Mouse (Mus musculus) hindbrain, embryonic 10.5 days (tissue): Measurements from ENCODE around the gene Ncapd3. TPM values are rescaled to one million over a fixed set of nuclear protein-coding genes. Genes with fewer than 3 reads are reported as not detected.

Experiments
- DNase-seq: peaks from one replicate; pipeline ENCODE4 v3.0.0-alpha.2; 2017; ENCODE audit warnings: low spot score
- H3K27ac ChIP-seq: fragments of 300-500 bp; sonication (generic); 2 replicates; pipeline ENCODE4 v1.5.1; 2016; ENCODE audit warnings: mild to moderate bottlenecking, moderate library complexity
- H3K27me3 ChIP-seq: fragments of 300-500 bp; sonication (generic); 2 replicates; pipeline ENCODE4 v1.6.1; 2016; ENCODE audit warnings: mild to moderate bottlenecking; ENCODE audit not compliant: poor library complexity, insufficient read depth, severe bottlenecking
- H3K36me3 ChIP-seq: fragments of 300-500 bp; sonication (generic); 2 replicates; pipeline ENCODE4 v1.6.1; 2016; ENCODE audit warnings: mild to moderate bottlenecking, moderate library complexity
- H3K4me1 ChIP-seq: fragments of 300-500 bp; sonication (generic); replicated peaks from 2 replicates; pipeline ENCODE4 v1.6.1; 2016; ENCODE audit warnings: mild to moderate bottlenecking
- H3K4me3 ChIP-seq: fragments of 300-500 bp; sonication (generic); 2 replicates; pipeline ENCODE4 v1.5.1; 2016; ENCODE audit warnings: mild to moderate bottlenecking, moderate library complexity
- H3K9me3 ChIP-seq: fragments of 300-500 bp; sonication (generic); 2 replicates; pipeline ENCODE4 v1.6.1; 2016; ENCODE audit warnings: mild to moderate bottlenecking, moderate library complexity
- WGBS: fragments of 180-500 bp; shearing (Covaris S2); methylation state at CpG from one replicate; pipeline ENCODE4 v1.1.7; 2016; 5-methylcytosine and 5-hydroxymethylcytosine counted together
- polyA plus RNA-seq: library from polyadenylated mRNA; unstranded; fragments of >200 nt; fragmentation: Nextera tagmentation; extraction: Ambion mirVana; gene quantifications from 2 replicates; pipeline ENCODE4 v1.2.1, GENCODE M21; 2016

Ncapd3 gene
- 28.8 and 36.5 TPM in 2 replicates for polyA plus RNA-seq

DNA sequence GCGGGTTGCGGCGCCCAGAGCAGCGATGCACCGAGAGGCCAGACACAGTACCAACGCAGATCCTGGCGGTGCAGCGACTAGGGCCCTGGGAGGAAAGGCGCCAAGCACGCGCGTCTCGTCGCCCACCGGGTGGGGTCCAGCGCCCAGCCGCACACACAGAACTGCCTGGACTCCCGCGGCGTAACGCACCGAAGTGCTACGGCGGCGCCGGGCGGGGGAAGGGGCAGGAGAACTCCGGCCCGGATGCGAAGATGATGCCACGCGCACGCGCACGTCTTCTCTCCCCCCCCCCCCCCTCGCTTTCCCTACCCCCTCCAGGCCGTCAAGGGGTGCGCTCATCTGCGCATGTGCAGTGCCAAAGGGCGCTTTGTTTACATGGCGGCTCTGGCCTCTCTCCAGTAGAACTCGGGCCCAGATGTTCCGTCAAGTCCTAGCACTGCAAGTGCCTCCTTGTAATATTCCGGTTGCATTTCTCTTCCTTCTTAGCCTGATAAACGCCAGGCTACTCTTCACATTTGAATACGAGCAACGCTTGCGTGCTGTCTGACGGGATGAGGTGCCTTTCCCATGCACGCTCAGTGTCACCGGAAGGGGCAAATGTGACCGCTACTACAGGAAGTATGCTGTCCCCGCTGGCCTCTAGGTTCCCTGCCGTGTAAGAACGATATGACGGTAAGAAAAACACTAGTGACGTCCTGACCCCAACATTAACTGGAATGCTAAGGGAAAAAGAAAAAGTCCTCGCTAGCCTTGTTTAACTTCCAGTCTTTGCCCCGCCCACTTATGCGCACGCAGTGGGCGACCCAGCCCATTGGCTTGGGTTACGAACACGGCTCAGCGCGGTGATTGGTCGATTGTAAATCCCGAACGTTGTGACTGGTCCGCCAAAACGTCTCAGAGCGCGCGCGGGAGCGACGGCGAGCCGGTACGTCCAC lies at the start of gene Ncapd3, which contains the start of gene Vps26b:
Gene Ncapd3, plus strand, starts transcription at position 348 of the 935 bp plus-strand sequence.
Gene Vps26b, minus strand, starts transcription at position 238 of the 935 bp plus-strand sequence.
- peak; percentile 96 for DNase-seq
- under 1% methylated on average over 80 of the region's 80 CpGs for WGBS
- Histone ChIP-seq H3K27ac (peak within 1 kb of the TSS; percentile 96), H3K36me3 (peaks cover 4% of the 10 kb centered on the region; the same call in 1 of the 2 replicates), H3K9me3 (no peaks in the 10 kb centered on the region), H3K4me1 (peaks cover 43% of the 10 kb centered on the region), H3K4me3 (peak within 1 kb of the TSS; percentile 98), H3K27me3 (no peaks in the 10 kb centered on the region)

DNA sequence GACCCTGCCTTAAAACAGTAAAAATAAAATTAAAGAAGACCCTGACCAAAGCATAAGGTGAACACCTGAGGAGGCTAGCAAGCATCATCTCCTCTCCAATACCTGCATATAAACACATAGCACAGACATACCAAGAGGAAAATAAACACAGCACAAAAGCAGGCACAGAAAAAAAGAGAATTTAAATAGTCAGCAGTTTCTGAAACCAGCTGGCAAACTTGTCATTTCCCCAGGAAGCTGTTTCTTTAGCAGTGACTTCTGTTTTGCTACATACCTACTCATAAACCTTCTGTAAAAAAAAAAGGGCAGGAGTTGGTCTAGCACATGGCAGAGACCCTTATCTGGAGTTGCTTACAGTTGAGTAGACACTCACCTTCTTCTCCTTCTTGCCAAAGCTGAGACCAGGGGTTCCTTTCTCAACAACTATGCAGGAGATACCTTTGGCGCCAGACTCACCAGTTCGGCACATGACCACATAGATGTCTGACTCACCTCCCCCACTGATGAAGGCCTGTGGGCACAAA lies 44.8 kb upstream of the Ncapd3 start:
- Histone ChIP-seq H3K4me3 (no peak overlapping the region), H3K36me3 (peaks cover 71% of the 10 kb centered on the region), H3K4me1 (no peaks in the 10 kb centered on the region), H3K27ac (no peak overlapping the region), H3K27me3 (no peaks in the 10 kb centered on the region), H3K9me3 (no peaks in the 10 kb centered on the region)
- DNase-seq = no peak
- 90% methylated on average over 2 of the region's 2 CpGs for WGBS

GRCm38 (mm10) chr9:26985668-26986277 lies 44.2 kb upstream of the Ncapd3 start:
- H3K9me3 ChIP-seq = no peaks in the 10 kb centered on the region
- no peak for DNase-seq
- no peak overlapping the region for H3K27ac ChIP-seq
- H3K4me1 ChIP-seq = no peaks in the 10 kb centered on the region
- H3K4me3 ChIP-seq = no peak overlapping the region
- H3K27me3 ChIP-seq = no peaks in the 10 kb centered on the region
- 93% methylated on average over 6 of the region's 6 CpGs for WGBS
- H3K36me3 ChIP-seq = peaks cover 72% of the 10 kb centered on the region

GRCm38 (mm10) chr9:26990181-26990580 lies 39.8 kb upstream of the Ncapd3 start:
- DNase-seq = no peak
- 89% methylated on average over 4 of the region's 4 CpGs for WGBS

GRCm38 (mm10) chr9:26993118-26993517 lies 36.9 kb upstream of the Ncapd3 start:
- no peak overlapping the region for H3K27ac ChIP-seq
- 93% methylated on average over 10 of the region's 10 CpGs for WGBS
- H3K36me3 ChIP-seq = peaks cover 43% of the 10 kb centered on the region
- no peaks in the 10 kb centered on the region for H3K27me3 ChIP-seq
- H3K4me1 ChIP-seq = peaks cover 3% of the 10 kb centered on the region; the same call in 1 of the 2 replicates
- DNase-seq = no peak
- H3K9me3 ChIP-seq = no peaks in the 10 kb centered on the region
- no peak overlapping the region for H3K4me3 ChIP-seq

More at GRCm38 (mm10) chr9:26990181-26990580, 39.8 kb upstream of the Ncapd3 start:
- Histone ChIP-seq H3K9me3 (no peaks in the 10 kb centered on the region), H3K4me1 (no peaks in the 10 kb centered on the region), H3K4me3 (no peak overlapping the region), H3K36me3 (peaks cover 65% of the 10 kb centered on the region), H3K27me3 (no peaks in the 10 kb centered on the region), H3K27ac (no peak overlapping the region)

DNA sequence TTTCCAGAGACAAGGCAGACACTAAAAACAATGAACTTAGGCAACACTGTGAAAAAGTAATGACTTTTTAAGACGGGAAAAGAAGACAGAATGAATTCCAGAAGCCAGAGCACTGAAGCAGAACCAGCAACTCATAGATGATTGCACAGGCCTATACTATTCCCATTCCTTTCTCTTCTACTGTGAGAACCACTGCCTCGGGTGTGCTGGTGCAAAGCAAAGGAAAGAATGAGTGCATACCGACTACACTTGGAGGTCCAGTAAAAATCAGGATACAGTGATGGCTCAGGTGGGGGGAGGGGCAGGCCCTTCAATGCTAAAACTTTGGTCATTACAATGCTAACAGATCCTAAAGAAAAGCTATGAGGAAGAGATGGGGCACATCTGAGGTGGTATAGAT lies 36.1 kb upstream of the Ncapd3 start:
- Histone ChIP-seq H3K4me3 (no peak overlapping the region), H3K27me3 (no peaks in the 10 kb centered on the region), H3K4me1 (peaks cover 10% of the 10 kb centered on the region), H3K9me3 (no peaks in the 10 kb centered on the region), H3K27ac (no peak overlapping the region), H3K36me3 (peaks cover 35% of the 10 kb centered on the region)
- no peak for DNase-seq
- WGBS = 76% methylated on average over 3 of the region's 3 CpGs

DNA sequence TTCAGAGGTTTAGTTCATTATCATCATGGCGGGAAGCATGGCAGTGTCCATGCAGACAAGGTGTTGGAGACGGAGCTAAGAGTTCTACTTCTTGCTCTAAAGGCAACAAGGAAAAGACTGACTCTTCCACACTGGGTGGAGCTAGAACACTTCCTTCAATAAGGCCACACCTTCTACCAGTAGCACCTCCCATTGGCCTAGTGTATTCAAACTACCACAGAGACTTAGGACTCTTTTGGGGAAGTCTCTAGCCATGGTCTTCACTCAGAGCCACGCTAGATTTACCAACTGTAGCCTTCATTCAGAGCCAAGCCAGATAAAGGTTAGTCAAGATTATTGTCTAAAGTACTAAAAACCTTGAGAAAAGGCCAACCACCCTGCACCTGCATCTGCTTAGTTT lies 32.9 kb upstream of the Ncapd3 start:
- no peak overlapping the region for H3K4me3 ChIP-seq
- H3K4me1 ChIP-seq = peaks cover 27% of the 10 kb centered on the region
- no peaks in the 10 kb centered on the region for H3K27me3 ChIP-seq
- no peak overlapping the region for H3K27ac ChIP-seq
- H3K9me3 ChIP-seq = no peaks in the 10 kb centered on the region
- peaks cover 4% of the 10 kb centered on the region for H3K36me3 ChIP-seq
- no peak for DNase-seq
- WGBS = 89% methylated on average over 3 of the region's 3 CpGs

- Histone ChIP-seq H3K4me3 (no peak overlapping the region), H3K9me3 (no peaks in the 10 kb centered on the region), H3K36me3 (peaks cover 5% of the 10 kb centered on the region; the same call in 1 of the 2 replicates), H3K27me3 (no peaks in the 10 kb centered on the region), H3K4me1 (peaks cover 27% of the 10 kb centered on the region), H3K27ac (no peak overlapping the region)
- 91% methylated on average over 2 of the region's 2 CpGs for WGBS
- DNase-seq = no peak
Observed at GRCm38 (mm10) chr9:26997501-26997900, 32.5 kb upstream of the Ncapd3 start.

DNA sequence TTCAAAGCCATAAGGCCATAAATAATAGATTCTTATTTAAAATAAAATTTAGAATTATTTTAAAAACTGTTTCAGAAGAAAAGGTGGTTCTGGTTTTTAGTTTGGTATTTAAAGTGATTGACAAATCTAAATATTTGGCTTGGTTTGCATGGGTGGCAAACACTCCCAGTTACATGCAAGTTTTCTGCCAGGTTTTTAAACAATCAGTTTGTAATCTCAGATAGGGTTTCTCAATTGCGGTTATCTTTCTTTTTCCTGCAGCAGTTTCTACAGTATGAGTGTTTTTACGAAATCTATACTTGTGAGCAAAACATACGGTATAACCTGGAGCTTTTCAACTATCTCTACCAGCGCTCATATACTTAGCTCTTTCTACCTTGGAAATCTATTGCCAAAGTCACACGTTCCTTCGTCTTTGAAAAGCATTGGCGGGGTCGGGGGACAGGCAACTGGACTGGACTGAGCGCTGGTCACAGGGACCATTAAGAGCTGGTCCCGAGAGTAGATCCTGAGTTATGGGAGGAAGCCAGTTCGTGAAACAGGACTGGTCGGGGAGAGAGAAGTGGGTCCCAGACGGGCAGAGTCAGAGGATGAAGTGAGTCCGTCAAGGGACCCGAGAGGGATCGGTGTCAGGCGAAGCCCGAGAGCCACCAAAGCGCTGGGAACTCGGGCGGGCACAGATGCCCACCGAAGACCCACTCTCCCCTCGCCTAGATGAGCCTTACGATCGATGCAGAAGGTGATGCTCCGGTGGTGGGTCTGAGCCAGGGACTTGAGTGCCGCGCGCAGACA lies 31.1 kb upstream of the Ncapd3 start:
- Histone ChIP-seq H3K9me3 (no peaks in the 10 kb centered on the region), H3K4me3 (peak overlapping the region; percentile 76), H3K36me3 (peaks cover 18% of the 10 kb centered on the region), H3K27ac (peak overlapping the region; percentile 92), H3K27me3 (no peaks in the 10 kb centered on the region), H3K4me1 (peaks cover 27% of the 10 kb centered on the region)
- 5% methylated on average over 29 of the region's 29 CpGs for WGBS
- DNase-seq = no peak

- H3K4me1 ChIP-seq = peaks cover 27% of the 10 kb centered on the region
- WGBS = 2% methylated on average over 35 of the region's 35 CpGs
- peak within 1 kb of the TSS; percentile 92 for H3K27ac ChIP-seq
Observed at GRCm38 (mm10) chr9:26999461-27000395, 30.2 kb upstream of the Ncapd3 start, which contains the start of the genes Acad8 and Thyn1. Gene Acad8 (minus strand): TSS chr9:26999566. Gene Thyn1 (plus strand): TSS chr9:26999710.

DNA sequence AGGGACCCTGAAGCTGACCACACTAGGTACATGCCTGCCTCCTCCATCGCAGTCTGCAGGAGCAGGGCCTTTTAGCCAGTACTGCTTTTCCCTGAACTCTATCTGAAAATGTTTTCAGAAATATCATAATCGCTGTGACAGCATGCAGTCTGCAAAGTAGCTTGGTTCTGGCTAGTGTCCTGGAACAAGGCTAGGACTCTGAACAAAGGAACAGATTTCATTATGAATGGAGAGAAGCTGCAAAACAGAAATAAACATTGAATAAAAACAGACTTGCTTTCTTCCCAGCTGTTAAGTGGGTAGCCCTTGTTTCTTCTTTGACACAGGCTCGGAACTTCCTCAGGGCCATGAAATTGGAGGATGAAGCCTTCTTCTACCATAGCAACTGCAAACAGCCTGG lies 24.7 kb upstream of the Ncapd3 start:
- H3K36me3 ChIP-seq = peaks cover 82% of the 10 kb centered on the region
- H3K4me3 ChIP-seq = no peak overlapping the region
- no peak overlapping the region for H3K27ac ChIP-seq
- no peak for DNase-seq
- H3K9me3 ChIP-seq = no peaks in the 10 kb centered on the region
- H3K27me3 ChIP-seq = no peaks in the 10 kb centered on the region
- H3K4me1 ChIP-seq = peaks cover 14% of the 10 kb centered on the region
- 90% methylated on average over 3 of the region's 3 CpGs for WGBS

More at GRCm38 (mm10) chr9:26999461-27000395, 30.2 kb upstream of the Ncapd3 start, which contains the start of the genes Acad8 and Thyn1:
- Histone ChIP-seq H3K4me3 (peak within 1 kb of the TSS; percentile 76), H3K27me3 (no peaks in the 10 kb centered on the region), H3K9me3 (no peaks in the 10 kb centered on the region), H3K36me3 (peaks cover 27% of the 10 kb centered on the region)
- peak; percentile 97 for DNase-seq
